Mouse (Mus musculus): ENCODE data around the gene Mei1.

The Mei1 gene

GRCm38 (mm10) chr15:82170437-82171377 is 100.9 kb downstream of the Mei1 start:
- no peak for DNase-seq (ENCODE audit: extremely low spot score, low spot score)

- no peak for DNase-seq (ENCODE audit: extremely low spot score, low spot score)
Measured at GRCm38 (mm10) chr15:82172648-82173047, 102.9 kb downstream of the Mei1 start.

GRCm38 (mm10) chr15:82175091-82175490 is 105.3 kb downstream of the Mei1 start:
- no peak for DNase-seq (ENCODE audit: extremely low spot score, low spot score)

Measured in neural tube, embryonic 10.5 days (tissue).